Mouse (Mus musculus) G1E (cell line): ENCODE measurements at regions not wholly inside any gene's neighbourhood (a gene's known extent, or its start where the extent isn't known, plus 50 kb on each side); places are given as distances from the start of the nearest gene placed in this dataset.

Source experiments
- CTCF ChIP-seq: IDR thresholded peaks from 2 replicates; pipeline ENCODE4 v1.5.1; 2012; ENCODE audit warnings: low read depth, low read length, inconsistent platforms, mixed read lengths
- GATA1 ChIP-seq: IDR thresholded peaks from 2 replicates; pipeline ENCODE4 v1.6.1; 2012; ENCODE audit warnings: borderline replicate concordance, low read length, inconsistent platforms, mixed read lengths
- GATA2 ChIP-seq: IDR thresholded peaks from 2 replicates; pipeline ENCODE4 v1.6.1; 2012; ENCODE audit warnings: low read depth, low read length, inconsistent platforms, borderline replicate concordance
- POLR2AphosphoS5 ChIP-seq: IDR thresholded peaks from 2 replicates; pipeline ENCODE4 v1.6.1; 2012; ENCODE audit warnings: low read depth, low read length, inconsistent platforms; ENCODE audit not compliant: insufficient replicate concordance
- TAL1 ChIP-seq: conservative IDR thresholded peaks from 2 replicates; pipeline ENCODE4 v1.6.1; 2012; ENCODE audit warnings: low read depth, low read length, inconsistent platforms, mixed read lengths

DNA sequence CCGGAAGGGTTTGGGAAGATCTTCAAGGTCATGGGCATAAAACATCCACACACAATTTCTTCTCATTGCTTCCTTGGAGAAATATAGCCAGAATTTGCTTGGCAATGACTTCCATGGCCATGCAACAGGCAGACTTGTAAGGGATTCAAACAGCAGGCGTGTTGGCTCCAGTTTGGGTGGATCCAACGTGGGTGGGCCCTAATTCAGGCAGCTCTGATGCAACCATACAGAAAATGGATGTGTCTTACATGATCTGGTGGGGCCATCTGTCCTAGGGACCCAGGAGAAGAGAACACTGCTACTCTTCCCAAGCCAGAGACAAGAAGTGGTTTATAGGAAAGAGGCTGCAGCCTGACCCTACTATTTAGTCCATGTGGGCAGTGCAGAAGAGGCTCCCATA, 121.5 kb downstream of the Glrx3 start:
- no peak for TF ChIP-seq POLR2AphosphoS5
- no peak for TF ChIP-seq CTCF
- no peak for TF ChIP-seq GATA2
- no peak for TF ChIP-seq GATA1
- TF ChIP-seq TAL1: no peak
